Mouse (Mus musculus) heart, adult 11 months (tissue): ENCODE results near the gene Tas2r143.
A peak's percentile ranks its signal among the peaks of the same experiment; 100 is the strongest.

ENCODE experiments used
- DNase-seq: peaks from one replicate; pipeline ENCODE4 v3.0.0; 2022

Gene Tas2r143

GRCm38 (mm10) chr6:42369870-42370269, 30.2 kb upstream of the Tas2r143 start:
- DNase-seq = peak; percentile 93

- peak; percentile 97 for DNase-seq
These were observed 29.2 kb upstream of the Tas2r143 start for GRCm38 (mm10) chr6:42370630-42371363.

- peak; percentile 94 for DNase-seq
These were observed 28.0 kb upstream of the Tas2r143 start for GRCm38 (mm10) chr6:42372001-42372400.

GRCm38 (mm10) chr6:42372421-42372815, 27.6 kb upstream of the Tas2r143 start:
- DNase-seq = peak; percentile 90

GRCm38 (mm10) chr6:42372816-42373547, 27.1 kb upstream of the Tas2r143 start, which contains the start of gene Epha1:
Gene Epha1, minus strand, starts transcription at chr6:42373268.
- peak; percentile 93 for DNase-seq

GRCm38 (mm10) chr6:42373669-42374430, 26.2 kb upstream of the Tas2r143 start:
- peak; percentile 90 for DNase-seq

GRCm38 (mm10) chr6:42374701-42375100, 25.3 kb upstream of the Tas2r143 start:
- peak; percentile 97 for DNase-seq

- DNase-seq = peak; percentile 91
These were observed 24.9 kb upstream of the Tas2r143 start for GRCm38 (mm10) chr6:42375131-42375530.

GRCm38 (mm10) chr6:42376016-42376415, 24.0 kb upstream of the Tas2r143 start:
- DNase-seq = peak; percentile 94

- peak; percentile 76 for DNase-seq
These were observed 23.5 kb upstream of the Tas2r143 start for GRCm38 (mm10) chr6:42376504-42377019.

- peak; percentile 51 for DNase-seq
These were observed 22.8 kb upstream of the Tas2r143 start for GRCm38 (mm10) chr6:42377280-42377679.

- DNase-seq = peak; percentile 84
These were observed 20.5 kb upstream of the Tas2r143 start for GRCm38 (mm10) chr6:42379551-42379950.

GRCm38 (mm10) chr6:42380416-42381144, 19.5 kb upstream of the Tas2r143 start:
- DNase-seq = peak; percentile 88

GRCm38 (mm10) chr6:42381221-42381620, 18.8 kb upstream of the Tas2r143 start:
- DNase-seq = peak; percentile 81

- peak; percentile 96 for DNase-seq
These were observed 18.1 kb upstream of the Tas2r143 start for GRCm38 (mm10) chr6:42381916-42382381.

GRCm38 (mm10) chr6:42383360-42383759, 16.7 kb upstream of the Tas2r143 start:
- DNase-seq = peak; percentile 80

- DNase-seq = peak; percentile 74
These were observed 14.4 kb upstream of the Tas2r143 start for GRCm38 (mm10) chr6:42385635-42386034.

GRCm38 (mm10) chr6:42391796-42392330, 8.2 kb upstream of the Tas2r143 start:
- DNase-seq = peak; percentile 92

GRCm38 (mm10) chr6:42395960-42396809, 3.9 kb upstream of the Tas2r143 start:
- DNase-seq = peak; percentile 99

GRCm38 (mm10) chr6:42397041-42397657, 2.9 kb upstream of the Tas2r143 start:
- peak; percentile 82 for DNase-seq
